Mouse (Mus musculus) G1E (cell line): ENCODE measurements around the gene Glce.

Experiments
- CTCF ChIP-seq: IDR thresholded peaks from 2 replicates; pipeline ENCODE4 v1.5.1; 2012; ENCODE audit warnings: low read depth, low read length, inconsistent platforms, mixed read lengths
- GATA1 ChIP-seq: IDR thresholded peaks from 2 replicates; pipeline ENCODE4 v1.6.1; 2012; ENCODE audit warnings: borderline replicate concordance, low read length, inconsistent platforms, mixed read lengths
- GATA2 ChIP-seq: IDR thresholded peaks from 2 replicates; pipeline ENCODE4 v1.6.1; 2012; ENCODE audit warnings: low read depth, low read length, inconsistent platforms, borderline replicate concordance
- POLR2AphosphoS5 ChIP-seq: IDR thresholded peaks from 2 replicates; pipeline ENCODE4 v1.6.1; 2012; ENCODE audit warnings: low read depth, low read length, inconsistent platforms; ENCODE audit not compliant: insufficient replicate concordance
- TAL1 ChIP-seq: conservative IDR thresholded peaks from 2 replicates; pipeline ENCODE4 v1.6.1; 2012; ENCODE audit warnings: low read depth, low read length, inconsistent platforms, mixed read lengths

GRCm38 (mm10) chr9:62166621-62167020 is 44.2 kb upstream of the Glce start:
- no peak for TF ChIP-seq CTCF
- TF ChIP-seq TAL1 = no peak
- TF ChIP-seq GATA1 = no peak
- TF ChIP-seq POLR2AphosphoS5 = no peak
- no peak for TF ChIP-seq GATA2
